Mouse (Mus musculus): ENCODE results near the gene Tbc1d24. TPM values are rescaled to one million over a fixed set of nuclear protein-coding genes. Genes with fewer than 3 reads are reported as not detected.

Gene Tbc1d24
- polyA plus RNA-seq, 1 experiment from 2014 or later, result 34.7 TPM

DNA sequence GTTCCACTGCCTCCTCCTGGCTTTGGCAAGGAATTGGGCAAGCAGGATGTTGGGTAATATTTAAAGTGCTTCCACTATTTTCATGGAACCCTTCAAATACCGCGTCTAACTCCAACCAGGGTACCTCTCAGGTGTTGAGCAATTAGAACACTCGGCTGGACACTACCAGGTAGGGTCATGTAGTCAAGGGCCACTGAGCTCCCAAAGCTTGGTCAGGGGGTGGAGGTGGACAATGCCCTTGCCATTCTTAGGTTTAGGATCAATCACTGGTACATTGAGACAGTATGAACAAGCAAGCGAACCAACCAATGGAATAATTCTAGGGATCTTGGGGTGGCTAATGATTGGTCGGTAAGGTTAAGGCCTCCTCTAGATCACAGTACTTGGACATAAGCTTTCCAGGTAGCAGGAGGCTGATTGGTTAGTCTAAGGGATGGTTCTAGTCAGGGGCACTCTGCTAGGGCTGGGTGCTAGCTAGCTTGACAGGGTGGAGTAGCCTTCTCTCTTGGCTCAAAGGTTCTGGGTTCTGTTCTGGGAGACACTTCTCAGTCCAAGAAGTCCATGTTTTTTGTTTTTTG is 7.2 kb upstream of the Tbc1d24 start:
- 28% methylated on average over 5 of the region's 5 CpGs for WGBS
- no peaks in the 10 kb centered on the region for H3K9me3 ChIP-seq (ENCODE audit: control insufficient read depth, low read length)
- H3K27me3 ChIP-seq (ENCODE audit: control insufficient read depth, insufficient read depth, low read length), result 0 out of 2 replicates have a peak, but pooled peaks cover under 1% of the 10 kb centered on the region
- peaks cover 36% of the 10 kb centered on the region for H3K4me1 ChIP-seq (ENCODE audit: control insufficient read depth, insufficient read depth, low read length)
- H3K27ac ChIP-seq (ENCODE audit: low read depth, low read length), result no peak overlapping the region; the same call in 1 of the 2 replicates
- peaks cover 12% of the 10 kb centered on the region for H3K36me3 ChIP-seq (ENCODE audit: control insufficient read depth, insufficient read depth, low read length)
- peak overlapping the region; percentile 97 for H3K4me2 ChIP-seq (ENCODE audit: low read depth, low read length)
- peak overlapping the region; percentile 57 for H3K4me3 ChIP-seq (ENCODE audit: low read depth, low read length)
- H3K9ac ChIP-seq (replicated peaks; ENCODE audit: low read depth, low read length), result no peak overlapping the region; the same call in 1 of the 2 replicates
- no peak for ATAC-seq (ENCODE audit: low read depth)

DNA sequence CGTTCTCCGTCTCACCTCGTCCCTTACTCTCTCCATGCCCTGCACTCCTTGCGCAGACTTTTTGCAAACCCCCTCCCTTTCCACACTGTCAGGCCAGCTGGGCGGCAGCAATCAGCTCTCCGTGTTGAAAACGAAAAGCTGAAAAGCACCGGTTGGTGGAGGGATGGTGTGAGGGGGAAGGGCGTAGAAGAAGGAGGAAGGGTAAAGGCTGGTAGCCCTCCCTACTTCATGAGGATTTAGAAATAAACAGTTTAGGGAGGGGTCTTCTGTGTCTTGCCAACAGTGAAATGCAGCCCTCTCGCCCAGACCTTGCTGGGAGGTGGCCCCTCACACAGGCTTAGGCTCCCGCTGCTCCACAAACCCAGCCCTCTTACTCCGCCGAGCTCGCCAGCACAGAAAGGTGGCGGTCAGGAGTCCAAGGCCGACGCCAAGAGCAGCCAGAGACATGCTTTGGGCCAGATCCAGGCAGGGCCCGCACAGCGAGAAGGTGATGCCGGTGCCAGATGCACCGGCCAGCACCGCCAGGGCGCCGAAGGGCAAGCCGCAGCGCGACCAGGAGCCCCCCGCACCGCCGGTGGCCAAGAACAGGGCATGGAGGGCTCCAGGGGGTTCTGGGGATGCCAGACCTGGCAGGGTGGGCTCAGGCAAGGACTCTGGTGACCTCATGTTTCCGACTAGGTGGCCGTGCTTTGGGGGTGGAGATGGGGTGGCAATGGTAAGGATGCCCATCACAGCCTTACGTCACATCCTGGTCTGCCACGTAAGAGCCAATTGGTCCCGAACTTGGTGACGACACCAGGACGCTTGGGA is 6.5 kb upstream of the Tbc1d24 start:
- Histone ChIP-seq H3K36me3 (ENCODE audit: control insufficient read depth, insufficient read depth, low read length) (peaks cover 12% of the 10 kb centered on the region), H3K27ac (ENCODE audit: low read depth, low read length) (peak overlapping the region; percentile 82), H3K9me3 (ENCODE audit: control insufficient read depth, low read length) (no peaks in the 10 kb centered on the region), H3K27me3 (ENCODE audit: control insufficient read depth, insufficient read depth, low read length) (0 out of 2 replicates have a peak, but pooled peaks cover 4% of the 10 kb centered on the region), H3K4me2 (ENCODE audit: low read depth, low read length) (peak overlapping the region; percentile 97), H3K4me3 (ENCODE audit: low read depth, low read length) (peak overlapping the region; percentile 57), H3K4me1 (ENCODE audit: control insufficient read depth, insufficient read depth, low read length) (peaks cover 43% of the 10 kb centered on the region), H3K9ac (replicated peaks; ENCODE audit: low read depth, low read length) (peak overlapping the region; percentile 82)
- ATAC-seq (ENCODE audit: low read depth), result peak; percentile 69
- 2% methylated on average over 37 of the region's 37 CpGs for WGBS

DNA sequence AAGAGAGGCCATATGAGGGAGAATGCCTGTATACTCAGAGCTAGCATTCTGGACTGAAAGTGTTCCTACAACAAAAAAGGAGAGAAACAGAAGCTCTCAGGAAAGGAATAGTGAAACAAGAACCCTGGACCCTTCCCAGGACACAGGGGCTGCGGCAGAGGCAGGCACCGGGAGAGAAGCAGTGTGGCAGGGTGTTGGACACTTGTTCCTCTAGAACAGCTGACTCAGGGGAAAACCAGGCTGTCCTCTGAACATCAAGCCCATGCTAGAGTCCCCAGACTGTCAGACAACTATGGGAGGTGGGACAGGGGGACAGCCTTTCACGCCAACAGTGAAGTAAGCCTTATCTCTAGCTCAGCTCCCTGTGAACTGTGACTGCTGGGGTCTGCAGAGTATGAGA is 5.2 kb upstream of the Tbc1d24 start:
- 92% methylated on average over 3 of the region's 3 CpGs for WGBS
- Histone ChIP-seq H3K4me1 (ENCODE audit: control insufficient read depth, insufficient read depth, low read length) (peaks cover 53% of the 10 kb centered on the region), H3K4me2 (ENCODE audit: low read depth, low read length) (peak overlapping the region; percentile 97; the same call in 1 of the 2 replicates), H3K4me3 (ENCODE audit: low read depth, low read length) (no peak overlapping the region), H3K9ac (replicated peaks; ENCODE audit: low read depth, low read length) (no peak overlapping the region), H3K9me3 (ENCODE audit: control insufficient read depth, low read length) (no peaks in the 10 kb centered on the region), H3K36me3 (ENCODE audit: control insufficient read depth, insufficient read depth, low read length) (peaks cover 5% of the 10 kb centered on the region), H3K27me3 (ENCODE audit: control insufficient read depth, insufficient read depth, low read length) (0 out of 2 replicates have a peak, but pooled peaks cover 4% of the 10 kb centered on the region), H3K27ac (ENCODE audit: low read depth, low read length) (no peak overlapping the region)
- ATAC-seq (ENCODE audit: low read depth), result no peak

DNA sequence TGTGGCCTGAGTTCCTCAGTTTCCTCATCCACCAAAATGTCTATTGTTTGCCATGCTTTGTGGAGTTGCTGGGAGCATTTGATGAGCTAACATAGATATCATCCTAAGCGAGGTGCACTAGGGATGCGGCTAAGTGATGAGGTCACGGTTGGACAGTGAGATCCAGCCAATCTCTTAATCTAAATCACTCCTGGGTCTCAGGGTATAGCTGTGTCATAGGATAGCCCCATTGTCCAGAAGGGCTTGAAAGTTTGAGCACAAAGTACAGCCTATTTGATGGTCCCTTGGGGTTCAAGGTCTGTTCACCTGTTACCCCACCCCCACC is 4.5 kb upstream of the Tbc1d24 start:
- H3K27me3 ChIP-seq (ENCODE audit: control insufficient read depth, insufficient read depth, low read length), result 0 out of 2 replicates have a peak, but pooled peaks cover 4% of the 10 kb centered on the region
- H3K36me3 ChIP-seq (ENCODE audit: control insufficient read depth, insufficient read depth, low read length), result no peaks in the 10 kb centered on the region
- H3K4me2 ChIP-seq (ENCODE audit: low read depth, low read length), result peak overlapping the region; percentile 92; the same call in 1 of the 2 replicates
- H3K9ac ChIP-seq (replicated peaks; ENCODE audit: low read depth, low read length), result no peak overlapping the region
- 79% methylated on average over 3 of the region's 3 CpGs for WGBS
- H3K4me3 ChIP-seq (ENCODE audit: low read depth, low read length), result no peak overlapping the region
- peak overlapping the region; percentile 79 for H3K27ac ChIP-seq (ENCODE audit: low read depth, low read length)
- no peak for ATAC-seq (ENCODE audit: low read depth)
- H3K4me1 ChIP-seq (ENCODE audit: control insufficient read depth, insufficient read depth, low read length), result peaks cover 53% of the 10 kb centered on the region
- H3K9me3 ChIP-seq (ENCODE audit: control insufficient read depth, low read length), result no peaks in the 10 kb centered on the region

- Histone ChIP-seq H3K4me3 (ENCODE audit: low read depth, low read length) (peak within 1 kb of the TSS; percentile 36), H3K4me2 (ENCODE audit: low read depth, low read length) (peak within 1 kb of the TSS; percentile 92), H3K9me3 (ENCODE audit: control insufficient read depth, low read length) (no peaks in the 10 kb centered on the region), H3K4me1 (ENCODE audit: control insufficient read depth, insufficient read depth, low read length) (peaks cover 59% of the 10 kb centered on the region), H3K9ac (replicated peaks; ENCODE audit: low read depth, low read length) (peak within 1 kb of the TSS; percentile 66), H3K27me3 (ENCODE audit: control insufficient read depth, insufficient read depth, low read length) (0 out of 2 replicates have a peak, but pooled peaks cover 4% of the 10 kb centered on the region), H3K27ac (ENCODE audit: low read depth, low read length) (peak within 1 kb of the TSS; percentile 79), H3K36me3 (ENCODE audit: control insufficient read depth, insufficient read depth, low read length) (no peaks in the 10 kb centered on the region)
- peak; percentile 22 for ATAC-seq (ENCODE audit: low read depth)
- WGBS, result 2% methylated on average over 39 of the region's 43 CpGs
Measured at GRCm38 (mm10) chr17:24209043-24209915, 3.9 kb upstream of the Tbc1d24 start, which contains the start of gene Ntn3. Gene Ntn3, minus strand, starts transcription at chr17:24209531.

GRCm38 (mm10) chr17:24208641-24209042 is 3.3 kb upstream of the Tbc1d24 start:
- peak overlapping the region; percentile 66 for H3K9ac ChIP-seq (replicated peaks; ENCODE audit: low read depth, low read length)
- 2% methylated on average over 29 of the region's 29 CpGs for WGBS
- H3K27ac ChIP-seq (ENCODE audit: low read depth, low read length), result peak overlapping the region; percentile 79
- H3K4me1 ChIP-seq (ENCODE audit: control insufficient read depth, insufficient read depth, low read length), result peaks cover 65% of the 10 kb centered on the region
- no peaks in the 10 kb centered on the region for H3K9me3 ChIP-seq (ENCODE audit: control insufficient read depth, low read length)
- peak overlapping the region; percentile 36 for H3K4me3 ChIP-seq (ENCODE audit: low read depth, low read length)
- H3K36me3 ChIP-seq (ENCODE audit: control insufficient read depth, insufficient read depth, low read length), result no peaks in the 10 kb centered on the region
- no peak for ATAC-seq (ENCODE audit: low read depth)
- H3K4me2 ChIP-seq (ENCODE audit: low read depth, low read length), result peak overlapping the region; percentile 92
- H3K27me3 ChIP-seq (ENCODE audit: control insufficient read depth, insufficient read depth, low read length), result 0 out of 2 replicates have a peak, but pooled peaks cover 4% of the 10 kb centered on the region

DNA sequence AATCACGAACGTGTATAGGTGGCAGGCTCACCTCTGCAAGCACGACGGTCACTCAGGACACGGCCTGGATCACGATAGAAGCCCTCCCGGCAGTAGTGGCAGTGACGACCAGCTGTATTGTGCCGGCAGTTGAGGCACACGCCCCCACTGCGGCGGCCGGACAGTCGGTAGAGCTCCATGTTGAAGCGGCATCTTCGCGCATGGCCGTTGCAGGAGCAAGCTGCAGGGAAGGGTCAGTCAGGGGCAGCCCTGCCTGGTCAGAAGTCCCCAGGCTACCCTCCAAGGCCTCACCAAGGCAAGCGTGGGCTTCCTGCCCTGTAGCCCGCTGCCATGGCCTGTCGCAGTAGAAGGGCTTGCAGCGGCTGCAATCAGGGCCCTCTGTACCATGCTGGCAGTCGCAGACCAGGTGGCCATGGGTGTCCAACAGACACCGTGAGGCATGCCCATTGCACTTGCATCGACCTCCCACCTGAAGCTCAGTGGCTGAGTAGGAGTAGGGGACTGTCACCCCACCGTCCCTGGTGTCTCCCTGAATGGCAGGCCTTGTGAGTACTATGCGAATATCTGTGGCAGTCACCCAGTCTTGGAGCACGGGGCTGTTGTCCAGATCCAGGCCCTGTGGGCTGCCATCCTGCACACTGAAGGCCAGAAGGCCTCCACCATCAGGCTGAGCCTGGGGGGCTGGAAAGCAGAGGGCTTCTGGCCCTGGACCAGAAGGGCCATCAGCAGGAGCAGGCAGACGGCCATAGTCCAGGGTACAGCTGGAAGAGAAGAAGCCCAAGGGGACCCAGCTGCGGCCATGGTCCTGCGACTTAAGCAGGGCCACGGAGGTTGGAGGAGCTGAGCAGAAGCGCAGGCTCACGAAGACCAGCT is 2.6 kb upstream of the Tbc1d24 start:
- Histone ChIP-seq H3K4me3 (ENCODE audit: low read depth, low read length) (peak overlapping the region; percentile 36), H3K4me1 (ENCODE audit: control insufficient read depth, insufficient read depth, low read length) (peaks cover 68% of the 10 kb centered on the region), H3K9me3 (ENCODE audit: control insufficient read depth, low read length) (no peaks in the 10 kb centered on the region), H3K27ac (ENCODE audit: low read depth, low read length) (no peak overlapping the region), H3K36me3 (ENCODE audit: control insufficient read depth, insufficient read depth, low read length) (no peaks in the 10 kb centered on the region), H3K4me2 (ENCODE audit: low read depth, low read length) (peak overlapping the region; percentile 92), H3K27me3 (ENCODE audit: control insufficient read depth, insufficient read depth, low read length) (0 out of 2 replicates have a peak, but pooled peaks cover 4% of the 10 kb centered on the region), H3K9ac (replicated peaks; ENCODE audit: low read depth, low read length) (peak overlapping the region; percentile 83)
- WGBS, result 52% methylated on average over 34 of the region's 34 CpGs
- no peak for ATAC-seq (ENCODE audit: low read depth)
